Mouse (Mus musculus): Measurements from ENCODE around the gene Nefh. TPM values are rescaled to one million over a fixed set of nuclear protein-coding genes. Genes with fewer than 3 reads are reported as not detected.

Gene Nefh
- polyA plus RNA-seq, 1 experiment from 2014 or later: 0.25 TPM

GRCm38 (mm10) chr11:4974376-4975122 is 26.7 kb upstream of the Nefh start:
- no peak overlapping the region for H3K4me3 ChIP-seq (ENCODE audit: low read depth, low read length)
- no peaks in the 10 kb centered on the region for H3K9me3 ChIP-seq (ENCODE audit: control insufficient read depth, low read length)
- ATAC-seq (ENCODE audit: low FRiP score, low TSS enrichment): no peak
- 52% methylated on average over 11 of the region's 11 CpGs for WGBS
- no peaks in the 10 kb centered on the region for H3K36me3 ChIP-seq (ENCODE audit: control insufficient read depth, insufficient read depth, low read length)
- TF ChIP-seq EP300 (optimal IDR thresholded peaks at IDR 0.05) (no peak), CTCF (IDR thresholded peaks at IDR 0.05; ENCODE audit: low read depth) (no peak)
- H3K4me1 ChIP-seq (replicated peaks; ENCODE audit: control insufficient read depth, insufficient read depth): no peaks in the 10 kb centered on the region
- no peak overlapping the region for H3K9ac ChIP-seq (ENCODE audit: low read length)
- 0 out of 2 replicates have a peak overlapping the region, but pooled peaks have one; percentile 2 for H3K27ac ChIP-seq (replicated peaks)
- DNase-seq (ENCODE audit: low spot score): no peak
- no peak overlapping the region for H3K4me2 ChIP-seq (replicated peaks; ENCODE audit: low read depth)
- H3K27me3 ChIP-seq (ENCODE audit: control insufficient read depth, insufficient read depth, low read length): no peaks in the 10 kb centered on the region

GRCm38 (mm10) chr11:4973871-4974256 is 26.0 kb upstream of the Nefh start:
- Histone ChIP-seq H3K4me1 (replicated peaks; ENCODE audit: control insufficient read depth, insufficient read depth) (no peaks in the 10 kb centered on the region), H3K9ac (ENCODE audit: low read length) (no peak overlapping the region), H3K4me2 (replicated peaks; ENCODE audit: low read depth) (no peak overlapping the region), H3K9me3 (ENCODE audit: control insufficient read depth, low read length) (no peaks in the 10 kb centered on the region), H3K4me3 (ENCODE audit: low read depth, low read length) (no peak overlapping the region), H3K36me3 (ENCODE audit: control insufficient read depth, insufficient read depth, low read length) (no peaks in the 10 kb centered on the region), H3K27me3 (ENCODE audit: control insufficient read depth, insufficient read depth, low read length) (no peaks in the 10 kb centered on the region), H3K27ac (replicated peaks) (no peak overlapping the region)
- TF ChIP-seq EP300 (optimal IDR thresholded peaks at IDR 0.05) (no peak), CTCF (IDR thresholded peaks at IDR 0.05; ENCODE audit: low read depth) (no peak)
- DNase-seq (ENCODE audit: low spot score) (no peak), ATAC-seq (ENCODE audit: low FRiP score, low TSS enrichment) (no peak)
- WGBS: 83% methylated on average over 2 of the region's 2 CpGs

- peak; percentile 70 for DNase-seq (ENCODE audit: low spot score)
- no peak overlapping the region for H3K9ac ChIP-seq (ENCODE audit: low read length)
These were observed 25.4 kb upstream of the Nefh start for GRCm38 (mm10) chr11:4972967-4973870.

GRCm38 (mm10) chr11:4968376-4968775 is 20.5 kb upstream of the Nefh start:
- 56% methylated on average over 10 of the region's 10 CpGs for WGBS
- H3K4me2 ChIP-seq (replicated peaks; ENCODE audit: low read depth): no peak overlapping the region
- TF ChIP-seq EP300 (optimal IDR thresholded peaks at IDR 0.05) (no peak), CTCF (IDR thresholded peaks at IDR 0.05; ENCODE audit: low read depth) (no peak)

More at GRCm38 (mm10) chr11:4972967-4973870, 25.4 kb upstream of the Nefh start:
- peak; percentile 93 for TF ChIP-seq CTCF (IDR thresholded peaks at IDR 0.05; ENCODE audit: low read depth)
- no peak for TF ChIP-seq EP300 (optimal IDR thresholded peaks at IDR 0.05)
- H3K4me2 ChIP-seq (replicated peaks; ENCODE audit: low read depth): no peak overlapping the region
- H3K36me3 ChIP-seq (ENCODE audit: control insufficient read depth, insufficient read depth, low read length): no peaks in the 10 kb centered on the region
- H3K9me3 ChIP-seq (ENCODE audit: control insufficient read depth, low read length): no peaks in the 10 kb centered on the region
- peak; percentile 74 for ATAC-seq (ENCODE audit: low FRiP score, low TSS enrichment)
- H3K27ac ChIP-seq (replicated peaks): no peak overlapping the region
- 53% methylated on average over 13 of the region's 13 CpGs for WGBS
- H3K27me3 ChIP-seq (ENCODE audit: control insufficient read depth, insufficient read depth, low read length): no peaks in the 10 kb centered on the region
- no peaks in the 10 kb centered on the region for H3K4me1 ChIP-seq (replicated peaks; ENCODE audit: control insufficient read depth, insufficient read depth)
- H3K4me3 ChIP-seq (ENCODE audit: low read depth, low read length): no peak overlapping the region

GRCm38 (mm10) chr11:4967549-4967948 is 19.7 kb upstream of the Nefh start:
- ATAC-seq (ENCODE audit: low FRiP score, low TSS enrichment): no peak
- Histone ChIP-seq H3K4me2 (replicated peaks; ENCODE audit: low read depth) (no peak overlapping the region), H3K36me3 (ENCODE audit: control insufficient read depth, insufficient read depth, low read length) (no peaks in the 10 kb centered on the region), H3K9me3 (ENCODE audit: control insufficient read depth, low read length) (no peaks in the 10 kb centered on the region), H3K4me1 (replicated peaks; ENCODE audit: control insufficient read depth, insufficient read depth) (no peaks in the 10 kb centered on the region), H3K9ac (ENCODE audit: low read length) (no peak overlapping the region), H3K27ac (replicated peaks) (no peak overlapping the region), H3K27me3 (ENCODE audit: control insufficient read depth, insufficient read depth, low read length) (no peaks in the 10 kb centered on the region), H3K4me3 (ENCODE audit: low read depth, low read length) (no peak overlapping the region)
- TF ChIP-seq EP300 (optimal IDR thresholded peaks at IDR 0.05): no peak
- TF ChIP-seq CTCF (IDR thresholded peaks at IDR 0.05; ENCODE audit: low read depth): no peak
- 40% methylated on average over 2 of the region's 2 CpGs for WGBS
- DNase-seq (ENCODE audit: low spot score): no peak

More at GRCm38 (mm10) chr11:4968376-4968775, 20.5 kb upstream of the Nefh start:
- Histone ChIP-seq H3K27me3 (ENCODE audit: control insufficient read depth, insufficient read depth, low read length) (no peaks in the 10 kb centered on the region), H3K9me3 (ENCODE audit: control insufficient read depth, low read length) (no peaks in the 10 kb centered on the region), H3K4me3 (ENCODE audit: low read depth, low read length) (no peak overlapping the region), H3K27ac (replicated peaks) (no peak overlapping the region), H3K9ac (ENCODE audit: low read length) (no peak overlapping the region), H3K36me3 (ENCODE audit: control insufficient read depth, insufficient read depth, low read length) (no peaks in the 10 kb centered on the region), H3K4me1 (replicated peaks; ENCODE audit: control insufficient read depth, insufficient read depth) (no peaks in the 10 kb centered on the region)
- DNase-seq (ENCODE audit: low spot score) (no peak), ATAC-seq (ENCODE audit: low FRiP score, low TSS enrichment) (no peak)
